Mouse (Mus musculus): Measurements from ENCODE around the gene Snrnp35.
"Not testable (repeated sequence)": the region's sequence is repeated elsewhere in the genome, so short reads cannot be mapped to it uniquely, and the experiment has no call there.

Snrnp35 gene

GRCm38 (mm10) chr5:124500037-124500436 is 17.1 kb downstream of the Snrnp35 start:
- not testable (repeated sequence) for DNase-seq (ENCODE audit: extremely low spot score)

GRCm38 (mm10) chr5:124500573-124500972 is 17.6 kb downstream of the Snrnp35 start:
- DNase-seq (ENCODE audit: extremely low spot score): no peak

- DNase-seq (ENCODE audit: extremely low spot score): no peak
Measured at GRCm38 (mm10) chr5:124501541-124501940, 18.6 kb downstream of the Snrnp35 start.

- no peak for DNase-seq (ENCODE audit: extremely low spot score)
Measured at GRCm38 (mm10) chr5:124503742-124504141, 20.8 kb downstream of the Snrnp35 start.

GRCm38 (mm10) chr5:124505235-124505634 is 22.3 kb downstream of the Snrnp35 start:
- DNase-seq (ENCODE audit: extremely low spot score): no peak

GRCm38 (mm10) chr5:124506731-124507359 is 23.9 kb downstream of the Snrnp35 start:
- DNase-seq (ENCODE audit: extremely low spot score): no peak

GRCm38 (mm10) chr5:124509200-124509599 is 26.3 kb downstream of the Snrnp35 start:
- DNase-seq (ENCODE audit: extremely low spot score): no peak

GRCm38 (mm10) chr5:124509742-124510237 is 26.9 kb downstream of the Snrnp35 start:
- no peak for DNase-seq (ENCODE audit: extremely low spot score)

- no peak for DNase-seq (ENCODE audit: extremely low spot score)
Measured at GRCm38 (mm10) chr5:124510536-124511050, 27.7 kb downstream of the Snrnp35 start.

- DNase-seq (ENCODE audit: extremely low spot score): no peak
Measured at GRCm38 (mm10) chr5:124515789-124516188, 32.9 kb downstream of the Snrnp35 start.

GRCm38 (mm10) chr5:124518648-124519047 is 35.7 kb downstream of the Snrnp35 start:
- DNase-seq (ENCODE audit: extremely low spot score): no peak

- no peak for DNase-seq (ENCODE audit: extremely low spot score)
Measured at GRCm38 (mm10) chr5:124521588-124521987, 38.7 kb downstream of the Snrnp35 start.

- no peak for DNase-seq (ENCODE audit: extremely low spot score)
Measured at GRCm38 (mm10) chr5:124523032-124523431, 40.1 kb downstream of the Snrnp35 start.

- no peak for DNase-seq (ENCODE audit: extremely low spot score)
Measured at GRCm38 (mm10) chr5:124524943-124525342, 42.0 kb downstream of the Snrnp35 start.

GRCm38 (mm10) chr5:124528351-124528750 is 45.4 kb downstream of the Snrnp35 start:
- no peak for DNase-seq (ENCODE audit: extremely low spot score)

- no peak for DNase-seq (ENCODE audit: extremely low spot score)
Measured at GRCm38 (mm10) chr5:124528791-124529190, 45.9 kb downstream of the Snrnp35 start.

- DNase-seq (ENCODE audit: extremely low spot score): no peak
Measured at GRCm38 (mm10) chr5:124529191-124529651, 46.3 kb downstream of the Snrnp35 start.

- no peak for DNase-seq (ENCODE audit: extremely low spot score)
Measured at GRCm38 (mm10) chr5:124529697-124530096, 46.8 kb downstream of the Snrnp35 start.

GRCm38 (mm10) chr5:124530655-124531582 is 48.0 kb downstream of the Snrnp35 start, which contains the start of gene Rilpl1:
Gene Rilpl1, minus strand, starts transcription at chr5:124531391.
- DNase-seq (ENCODE audit: extremely low spot score): peak; percentile 92

GRCm38 (mm10) chr5:124531583-124531930 is 48.6 kb downstream of the Snrnp35 start:
- no peak for DNase-seq (ENCODE audit: extremely low spot score)

GRCm38 (mm10) chr5:124532451-124532850 is 49.5 kb downstream of the Snrnp35 start:
- DNase-seq (ENCODE audit: extremely low spot score): no peak

GRCm38 (mm10) chr5:124535016-124535415 is 52.1 kb downstream of the Snrnp35 start:
- DNase-seq (ENCODE audit: extremely low spot score): no peak
